Mouse (Mus musculus) embryo, embryonic 11.5 days (tissue): Measurements from ENCODE around the gene Zfp978.
"Not testable (repeated sequence)": the region's sequence is repeated elsewhere in the genome, so short reads cannot be mapped to it uniquely, and the experiment has no call there.

Source experiments
- DNase-seq: peaks from one replicate; pipeline ENCODE4 v3.0.0-alpha.2; 2012; ENCODE audit warnings: low read depth, low spot score

Gene Zfp978

GRCm38 (mm10) chr4:147407463-147407822 lies 46.3 kb downstream of the Zfp978 start:
- no peak for DNase-seq

GRCm38 (mm10) chr4:147416365-147416764 lies 55.3 kb downstream of the Zfp978 start:
- not testable (repeated sequence) for DNase-seq

GRCm38 (mm10) chr4:147417157-147417778 lies 56.2 kb downstream of the Zfp978 start:
- DNase-seq, result no peak

GRCm38 (mm10) chr4:147417921-147418320 lies 56.8 kb downstream of the Zfp978 start:
- DNase-seq, result no peak

- DNase-seq, result not testable (repeated sequence)
These were observed 57.2 kb downstream of the Zfp978 start for GRCm38 (mm10) chr4:147418333-147418732.

GRCm38 (mm10) chr4:147419190-147419589 lies 58.1 kb downstream of the Zfp978 start:
- DNase-seq, result not testable (repeated sequence)

GRCm38 (mm10) chr4:147419756-147420590 lies 58.9 kb downstream of the Zfp978 start:
- DNase-seq, result not testable (repeated sequence)

GRCm38 (mm10) chr4:147420794-147421193 lies 59.7 kb downstream of the Zfp978 start:
- DNase-seq, result no peak

GRCm38 (mm10) chr4:147421316-147421715 lies 60.2 kb downstream of the Zfp978 start:
- not testable (repeated sequence) for DNase-seq

GRCm38 (mm10) chr4:147423140-147423539 lies 62.0 kb downstream of the Zfp978 start:
- no peak for DNase-seq

- no peak for DNase-seq
These were observed 62.7 kb downstream of the Zfp978 start for GRCm38 (mm10) chr4:147423641-147424298.

GRCm38 (mm10) chr4:147424404-147424803 lies 63.3 kb downstream of the Zfp978 start:
- not testable (repeated sequence) for DNase-seq

GRCm38 (mm10) chr4:147425615-147426347 lies 64.7 kb downstream of the Zfp978 start:
- not testable (repeated sequence) for DNase-seq

- no peak for DNase-seq
These were observed 69.5 kb downstream of the Zfp978 start for GRCm38 (mm10) chr4:147430651-147431050.

GRCm38 (mm10) chr4:147431696-147432442 lies 70.8 kb downstream of the Zfp978 start:
- DNase-seq, result not testable (repeated sequence)

GRCm38 (mm10) chr4:147432443-147432790 lies 71.3 kb downstream of the Zfp978 start:
- no peak for DNase-seq

- DNase-seq, result no peak
These were observed 71.9 kb downstream of the Zfp978 start for GRCm38 (mm10) chr4:147433017-147433416.

GRCm38 (mm10) chr4:147433874-147434273 lies 72.8 kb downstream of the Zfp978 start:
- no peak for DNase-seq
